Mouse (Mus musculus) midbrain, embryonic 10.5 days (tissue): ENCODE results near the gene Ctdnep1. TPM values are rescaled to one million over a fixed set of nuclear protein-coding genes. Genes with fewer than 3 reads are reported as not detected.

Source experiments
- DNase-seq: peaks from one replicate; pipeline ENCODE4 v3.0.0-alpha.2; 2017; ENCODE audit warnings: low spot score
- H3K27ac ChIP-seq: fragments of 300-500 bp; sonication (generic); replicated peaks from 2 replicates; pipeline ENCODE4 v1.5.1; 2016; ENCODE audit warnings: mild to moderate bottlenecking
- H3K27me3 ChIP-seq: fragments of 300-500 bp; sonication (generic); 2 replicates; pipeline ENCODE4 v1.6.1; 2016; ENCODE audit warnings: low read depth, mild to moderate bottlenecking; ENCODE audit not compliant: poor library complexity, severe bottlenecking
- H3K36me3 ChIP-seq: fragments of 300-500 bp; sonication (generic); 2 replicates; pipeline ENCODE4 v1.6.1; 2016; ENCODE audit warnings: mild to moderate bottlenecking, moderate library complexity
- H3K4me1 ChIP-seq: fragments of 300-500 bp; sonication (generic); 2 replicates; pipeline ENCODE4 v1.6.1; 2016
- H3K4me3 ChIP-seq: fragments of 300-500 bp; sonication (generic); 2 replicates; pipeline ENCODE4 v1.5.1; 2016; ENCODE audit warnings: mild to moderate bottlenecking, moderate library complexity
- H3K9me3 ChIP-seq: fragments of 300-500 bp; sonication (generic); replicated peaks from 2 replicates; pipeline ENCODE4 v1.6.1; 2016; ENCODE audit warnings: mild to moderate bottlenecking
- WGBS: fragments of 180-500 bp; shearing (Covaris S2); methylation state at CpG from one replicate; pipeline ENCODE4 v1.1.7; 2016; 5-methylcytosine and 5-hydroxymethylcytosine counted together
- polyA plus RNA-seq: library from polyadenylated mRNA; unstranded; fragments of >200 nt; fragmentation: Nextera tagmentation; extraction: Ambion mirVana; gene quantifications from 2 replicates; pipeline ENCODE4 v1.2.1, GENCODE M21; 2016

The Ctdnep1 gene
- polyA plus RNA-seq = 20.5 and 26.3 TPM in 2 replicates

DNA sequence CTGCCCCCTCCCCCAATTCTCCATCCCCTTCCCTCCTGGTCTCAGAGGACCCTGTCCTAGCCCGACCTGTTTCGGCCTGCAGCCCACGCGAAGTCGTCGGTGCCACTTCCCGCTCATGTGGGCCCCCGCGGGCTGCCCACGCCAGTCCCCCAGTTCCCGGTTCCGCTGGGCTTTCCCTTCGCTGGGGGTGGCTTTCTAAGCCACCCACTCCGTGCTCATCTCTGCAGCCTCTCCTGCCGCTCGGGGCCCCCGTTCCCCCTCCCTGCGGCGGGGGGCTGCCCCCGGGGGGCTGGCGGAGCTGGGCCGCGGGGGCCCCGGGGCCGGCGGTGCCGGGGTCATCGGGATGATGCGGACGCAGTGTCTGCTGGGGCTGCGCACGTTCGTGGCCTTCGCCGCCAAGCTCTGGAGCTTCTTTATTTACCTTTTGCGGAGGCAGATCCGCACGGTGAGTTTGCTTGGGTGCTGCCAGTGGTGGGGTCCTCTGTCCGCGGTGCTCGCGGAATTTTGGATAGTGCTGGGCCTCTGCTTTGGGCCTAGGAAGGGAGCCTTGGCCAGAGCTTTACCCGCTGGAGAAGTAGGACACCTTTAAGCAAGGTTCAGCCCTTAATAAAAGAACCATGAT is at the start of gene Ctdnep1:
TSS of gene Ctdnep1 (plus strand) at position 16 of the 622 bp plus-strand sequence.
- peak within 1 kb of the TSS; percentile 99 for H3K27ac ChIP-seq
- peak within 1 kb of the TSS; percentile 99 for H3K4me3 ChIP-seq
- peaks cover 60% of the 10 kb centered on the region for H3K36me3 ChIP-seq
- H3K27me3 ChIP-seq = no peaks in the 10 kb centered on the region
- WGBS = under 1% methylated on average over 43 of the region's 43 CpGs
- DNase-seq = no peak
- H3K9me3 ChIP-seq = no peaks in the 10 kb centered on the region
- peaks cover 39% of the 10 kb centered on the region for H3K4me1 ChIP-seq

DNA sequence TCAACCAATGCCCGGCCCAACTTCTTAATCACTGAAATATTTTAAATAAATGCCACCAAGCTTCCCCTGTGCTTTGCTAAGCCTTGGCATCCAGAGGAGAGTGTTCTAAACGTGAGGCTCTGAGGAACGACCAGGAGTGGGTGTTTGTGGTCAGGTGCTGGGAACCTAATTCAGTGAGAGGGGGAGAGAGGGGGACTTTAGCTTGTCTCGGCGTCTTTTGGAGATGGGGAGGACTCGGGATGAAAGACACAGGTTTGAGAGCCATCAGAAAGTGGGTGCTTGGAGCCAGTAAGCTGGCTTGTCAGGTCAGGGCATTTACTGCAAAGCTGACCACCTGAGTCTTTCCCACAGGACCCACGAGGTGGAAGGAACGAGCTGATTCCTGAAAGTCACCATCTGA is 49.2 kb upstream of the Ctdnep1 start:
- WGBS = 74% methylated on average over 8 of the region's 8 CpGs
- DNase-seq = no peak
- Histone ChIP-seq H3K27me3 (peaks cover 27% of the 10 kb centered on the region), H3K4me3 (no peak overlapping the region), H3K4me1 (peaks cover 29% of the 10 kb centered on the region), H3K9me3 (no peaks in the 10 kb centered on the region), H3K36me3 (no peaks in the 10 kb centered on the region), H3K27ac (no peak overlapping the region)

- H3K27ac ChIP-seq = no peak overlapping the region
- H3K36me3 ChIP-seq = no peaks in the 10 kb centered on the region
- peaks cover 34% of the 10 kb centered on the region for H3K4me1 ChIP-seq
- no peaks in the 10 kb centered on the region for H3K9me3 ChIP-seq
- 38% methylated on average over 3 of the region's 3 CpGs for WGBS
- no peak for DNase-seq
- H3K27me3 ChIP-seq = peaks cover 32% of the 10 kb centered on the region
- H3K4me3 ChIP-seq = no peak overlapping the region
These were observed 48.7 kb upstream of the Ctdnep1 start for GRCm38 (mm10) chr11:69932254-69932653.

DNA sequence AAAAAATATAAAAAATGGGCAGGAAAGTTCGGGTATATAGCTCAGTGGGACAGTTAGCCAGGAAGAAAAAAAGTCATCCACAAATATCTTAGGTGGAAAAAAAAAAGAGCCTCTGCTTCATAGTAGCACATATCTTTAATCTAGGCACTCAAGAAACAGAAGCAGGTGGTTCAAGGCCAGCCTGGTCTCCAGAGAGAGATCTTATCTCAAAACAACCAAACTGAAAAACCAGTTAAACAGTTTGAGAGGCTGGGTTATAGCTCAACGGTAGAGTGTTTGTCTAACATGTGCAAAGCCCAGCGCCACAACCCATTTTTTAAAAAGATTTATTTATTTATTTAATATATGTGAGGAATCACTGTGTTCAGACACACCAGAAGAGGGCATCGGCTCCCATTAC is 47.9 kb upstream of the Ctdnep1 start:
- H3K36me3 ChIP-seq = no peaks in the 10 kb centered on the region
- WGBS = 82% methylated on average over 4 of the region's 4 CpGs
- peaks cover 38% of the 10 kb centered on the region for H3K4me1 ChIP-seq
- no peaks in the 10 kb centered on the region for H3K9me3 ChIP-seq
- DNase-seq = no peak
- no peak overlapping the region for H3K4me3 ChIP-seq
- no peak overlapping the region for H3K27ac ChIP-seq
- H3K27me3 ChIP-seq = peaks cover 40% of the 10 kb centered on the region

- H3K4me3 ChIP-seq = peak overlapping the region; percentile 72
- H3K27me3 ChIP-seq = peaks cover 51% of the 10 kb centered on the region
- WGBS = 1% methylated on average over 18 of the region's 18 CpGs
- no peaks in the 10 kb centered on the region for H3K9me3 ChIP-seq
- H3K27ac ChIP-seq = no peak overlapping the region
- no peaks in the 10 kb centered on the region for H3K36me3 ChIP-seq
- H3K4me1 ChIP-seq = peaks cover 43% of the 10 kb centered on the region
- DNase-seq = peak; percentile 94
These were observed 46.8 kb upstream of the Ctdnep1 start for GRCm38 (mm10) chr11:69934169-69934568.

DNA sequence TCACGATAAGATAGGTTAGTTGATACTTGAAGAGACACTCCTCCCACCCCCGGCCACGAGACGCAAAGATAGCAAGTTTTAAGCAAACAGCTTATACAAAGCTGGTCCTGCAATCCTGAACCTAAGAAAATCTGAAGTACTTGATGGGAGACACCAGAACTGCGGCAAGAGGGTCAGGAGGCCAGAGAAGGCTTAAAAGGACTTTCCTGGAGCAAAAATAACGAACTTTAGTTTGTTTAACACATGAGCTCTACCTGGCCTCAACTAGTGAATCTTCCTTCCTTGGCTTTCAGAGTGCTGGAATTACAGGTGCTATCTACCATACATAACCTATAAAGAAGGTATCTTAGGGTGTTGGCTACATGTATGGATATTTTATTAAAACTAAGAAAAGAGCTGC is 46.3 kb upstream of the Ctdnep1 start:
- 20% methylated on average over 6 of the region's 6 CpGs for WGBS
- H3K4me1 ChIP-seq = peaks cover 43% of the 10 kb centered on the region
- DNase-seq = no peak
- H3K36me3 ChIP-seq = no peaks in the 10 kb centered on the region
- H3K27ac ChIP-seq = no peak overlapping the region
- peak overlapping the region; percentile 72 for H3K4me3 ChIP-seq
- no peaks in the 10 kb centered on the region for H3K9me3 ChIP-seq
- H3K27me3 ChIP-seq = peaks cover 56% of the 10 kb centered on the region

- Histone ChIP-seq H3K27ac (peak within 1 kb of the TSS; percentile 84), H3K4me1 (peaks cover 43% of the 10 kb centered on the region), H3K36me3 (no peaks in the 10 kb centered on the region), H3K27me3 (peaks cover 62% of the 10 kb centered on the region), H3K4me3 (peak within 1 kb of the TSS; percentile 72), H3K9me3 (no peaks in the 10 kb centered on the region)
- WGBS = 1% methylated on average over 62 of the region's 62 CpGs
- peak; percentile 90 for DNase-seq
These were observed 45.6 kb upstream of the Ctdnep1 start, which contains the start of gene Ybx2 for GRCm38 (mm10) chr11:69935137-69935879. Gene Ybx2 (plus strand): TSS chr11:69935796.

DNA sequence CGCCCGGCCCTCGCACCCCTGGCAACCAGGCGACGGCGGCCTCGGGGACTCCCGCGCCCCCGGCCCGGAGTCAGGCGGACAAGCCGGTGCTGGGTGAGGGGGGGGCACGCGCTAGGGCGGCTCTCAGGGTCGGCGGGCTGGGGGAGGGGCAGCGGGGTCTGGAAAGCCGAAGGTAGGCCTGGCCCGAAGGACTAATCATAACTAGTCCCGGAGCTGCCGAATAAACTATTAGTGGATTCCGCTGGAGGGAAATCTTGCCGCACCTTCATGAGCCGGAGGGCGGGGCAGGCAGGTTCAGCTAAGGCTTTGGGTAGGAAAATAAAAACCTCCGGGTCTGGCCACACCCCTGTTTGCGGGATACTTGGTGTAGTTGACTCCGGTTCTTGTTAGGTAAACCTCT is 44.8 kb upstream of the Ctdnep1 start:
- Histone ChIP-seq H3K4me1 (peaks cover 43% of the 10 kb centered on the region), H3K4me3 (peak overlapping the region; percentile 72), H3K27me3 (peaks cover 62% of the 10 kb centered on the region), H3K36me3 (no peaks in the 10 kb centered on the region), H3K27ac (peak overlapping the region; percentile 84), H3K9me3 (no peaks in the 10 kb centered on the region)
- 3% methylated on average over 30 of the region's 30 CpGs for WGBS
- DNase-seq = no peak

DNA sequence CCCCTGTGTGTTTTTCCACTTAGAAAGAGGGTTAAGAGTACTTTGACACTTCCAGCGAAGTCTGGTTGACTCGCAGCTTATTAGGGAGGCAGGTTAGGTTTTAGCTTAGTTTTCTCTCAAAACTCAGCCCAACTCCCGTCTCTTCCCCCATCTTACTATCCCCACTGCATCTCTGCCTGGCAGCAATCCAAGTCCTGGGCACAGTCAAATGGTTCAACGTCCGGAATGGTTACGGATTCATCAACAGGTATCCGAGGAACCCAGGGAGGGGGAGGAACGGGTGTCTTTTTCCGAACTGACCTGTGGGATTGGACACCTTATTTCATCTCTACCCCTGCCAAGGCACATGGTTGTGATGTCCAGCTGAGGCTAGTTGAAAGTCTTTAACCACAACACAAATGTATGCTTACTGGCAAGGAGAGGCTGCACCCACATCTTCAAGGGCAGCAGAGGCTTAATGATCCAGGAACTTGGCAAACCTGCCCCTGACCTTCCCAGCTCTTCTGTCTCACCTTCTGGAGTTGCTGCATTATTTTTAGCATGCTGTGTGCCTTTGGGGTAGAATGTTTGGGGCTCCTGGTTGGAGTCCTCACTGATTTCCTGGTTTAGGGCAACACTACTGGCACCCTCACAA is 44.1 kb upstream of the Ctdnep1 start:
- no peaks in the 10 kb centered on the region for H3K9me3 ChIP-seq
- 53% methylated on average over 9 of the region's 9 CpGs for WGBS
- no peaks in the 10 kb centered on the region for H3K36me3 ChIP-seq
- peaks cover 43% of the 10 kb centered on the region for H3K4me1 ChIP-seq
- DNase-seq = no peak
- peak overlapping the region; percentile 72 for H3K4me3 ChIP-seq
- H3K27ac ChIP-seq = no peak overlapping the region
- H3K27me3 ChIP-seq = peaks cover 62% of the 10 kb centered on the region

GRCm38 (mm10) chr11:69937385-69937784 is 43.6 kb upstream of the Ctdnep1 start:
- Histone ChIP-seq H3K27me3 (peaks cover 62% of the 10 kb centered on the region), H3K9me3 (no peaks in the 10 kb centered on the region), H3K4me3 (peak overlapping the region; percentile 3; the same call in 1 of the 2 replicates), H3K36me3 (peaks cover under 1% of the 10 kb centered on the region; the same call in 1 of the 2 replicates), H3K4me1 (peaks cover 43% of the 10 kb centered on the region), H3K27ac (no peak overlapping the region)
- WGBS = 48% methylated on average over 4 of the region's 4 CpGs
- DNase-seq = no peak

DNA sequence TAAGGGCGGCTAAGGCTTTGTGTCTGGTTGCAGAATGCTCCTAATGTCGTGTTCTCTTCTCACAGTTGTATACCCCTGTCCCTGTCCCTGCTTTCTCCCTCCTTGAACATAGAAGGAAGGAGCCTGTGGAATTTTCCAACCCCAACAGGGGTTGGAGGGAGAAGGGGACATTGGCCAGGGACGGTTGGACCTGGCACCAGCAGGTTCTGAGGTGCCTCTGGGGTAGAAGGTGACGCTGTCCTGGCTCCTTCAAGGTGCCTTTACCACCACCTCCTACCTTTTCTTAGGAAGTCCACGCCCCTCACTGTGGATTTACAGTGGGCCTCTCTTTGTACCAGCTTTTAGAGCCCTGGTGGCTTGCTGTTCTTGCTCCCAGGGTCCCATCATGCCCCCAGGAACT is 43.1 kb upstream of the Ctdnep1 start:
- Histone ChIP-seq H3K4me3 (peak overlapping the region; percentile 3; the same call in 1 of the 2 replicates), H3K36me3 (peaks cover 5% of the 10 kb centered on the region; the same call in 1 of the 2 replicates), H3K4me1 (peaks cover 43% of the 10 kb centered on the region), H3K9me3 (no peaks in the 10 kb centered on the region), H3K27ac (no peak overlapping the region), H3K27me3 (peaks cover 62% of the 10 kb centered on the region)
- 76% methylated on average over 5 of the region's 5 CpGs for WGBS
- no peak for DNase-seq

DNA sequence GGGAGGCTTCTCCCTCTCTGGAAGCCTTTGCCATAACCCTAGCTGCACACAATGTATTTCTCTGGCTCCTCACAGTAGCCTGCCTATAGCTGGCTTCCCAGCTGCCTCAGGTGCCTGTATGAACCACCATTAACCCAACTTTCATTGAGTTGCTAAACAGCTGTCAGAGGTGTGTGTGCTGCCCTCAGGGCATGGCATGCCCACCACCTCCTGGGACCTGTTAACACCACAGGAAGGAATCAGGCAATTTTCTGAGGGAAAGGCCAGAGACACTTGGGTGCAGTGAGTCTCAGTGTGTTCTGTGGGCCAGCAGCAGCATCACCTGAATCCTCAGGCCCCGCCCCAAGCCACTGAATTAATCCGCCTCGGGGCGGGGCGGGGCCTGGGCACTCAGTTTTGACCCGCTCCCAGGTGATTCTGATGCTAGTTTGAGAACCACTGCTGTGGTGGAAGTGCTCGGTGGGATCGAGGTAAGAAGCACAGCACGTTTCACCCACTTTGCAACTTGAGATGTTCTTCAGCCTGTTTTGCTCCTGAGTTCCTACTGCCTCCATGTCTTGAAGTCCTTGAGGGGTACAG is 42.5 kb upstream of the Ctdnep1 start:
- Histone ChIP-seq H3K4me1 (peaks cover 43% of the 10 kb centered on the region), H3K4me3 (peak overlapping the region; percentile 14; the same call in 1 of the 2 replicates), H3K27me3 (peaks cover 62% of the 10 kb centered on the region)

More for the DNA sequence above, 42.5 kb upstream of the Ctdnep1 start:
- no peak for DNase-seq
- Histone ChIP-seq H3K27ac (no peak overlapping the region), H3K36me3 (peaks cover 9% of the 10 kb centered on the region; the same call in 1 of the 2 replicates), H3K9me3 (no peaks in the 10 kb centered on the region)
- WGBS = 27% methylated on average over 9 of the region's 9 CpGs
